Mouse (Mus musculus) liver, embryonic 14.5 days (tissue): ENCODE results near the gene Ceacam1. TPM values are rescaled to one million over a fixed set of nuclear protein-coding genes. Genes with fewer than 3 reads are reported as not detected.
"Not testable (repeated sequence)": the region's sequence is repeated elsewhere in the genome, so short reads cannot be mapped to it uniquely, and the experiment has no call there.

Source experiments
- ATAC-seq: fragments of 200-750 bp; cut with Nextera tagmentation; 2 replicates; pipeline ENCODE4 v1.8.0; 2017; ENCODE audit warnings: moderate number of reproducible peaks, mild to moderate bottlenecking, moderate library complexity; ENCODE audit not compliant: insufficient read depth
- DNase-seq, 3 experiments: peaks; one replicate each; pipeline ENCODE4 v3.0.0-alpha.2; 2012 to 2013; ENCODE audit warnings: low read depth in 3 of 3, low spot score in 3 of 3
- H3K27ac ChIP-seq: fragments of 300-500 bp; sonication (generic); 2 replicates; pipeline ENCODE4 v1.5.1; 2014; ENCODE audit warnings: moderate library complexity, mild to moderate bottlenecking, control low read depth, inconsistent platforms
- H3K27me3 ChIP-seq: fragments of 300-500 bp; sonication (generic); 2 replicates; pipeline ENCODE4 v1.6.1; 2014; ENCODE audit warnings: mild to moderate bottlenecking, low read length, moderate library complexity; ENCODE audit not compliant: control insufficient read depth, insufficient read depth
- H3K36me3 ChIP-seq: fragments of 300-500 bp; sonication (generic); replicated peaks from 2 replicates; pipeline ENCODE4 v1.6.1; 2014; ENCODE audit warnings: low read depth; ENCODE audit not compliant: control insufficient read depth, insufficient read depth
- H3K4me1 ChIP-seq, 2 experiments: fragments of 200-500 bp in 1 of 2; fragments of 300-500 bp in 1 of 2; sonication (generic) in 1 of 2; replicated peaks; 2 replicates each; pipeline ENCODE4 v1.6.1; 2012 to 2014; ENCODE audit warnings: antibody characterized with exemption in 1 of 2, inconsistent platforms in 1 of 2, low read length in 1 of 2; ENCODE audit not compliant: control insufficient read depth in 2 of 2, insufficient read depth in 2 of 2
- H3K4me2 ChIP-seq: fragments of 300-500 bp; sonication (generic); 2 replicates; pipeline ENCODE4 v1.6.1; 2014; ENCODE audit warnings: low read depth, mild to moderate bottlenecking, control low read depth, moderate library complexity
- H3K4me3 ChIP-seq, 2 experiments: fragments of 200-500 bp in 1 of 2; fragments of 300-500 bp in 1 of 2; sonication (generic) in 1 of 2; 2 replicates each; pipeline ENCODE4 v1.5.1; 2012 to 2014; ENCODE audit warnings: low read depth in 2 of 2, low read length in 2 of 2, mild to moderate bottlenecking in 2 of 2, control low read depth in 1 of 2, inconsistent platforms in 1 of 2, moderate library complexity in 1 of 2; ENCODE audit not compliant: insufficient read depth in 1 of 2
- H3K9ac ChIP-seq: fragments of 300-500 bp; sonication (generic); replicated peaks from 2 replicates; pipeline ENCODE4 v1.6.1; 2014; ENCODE audit warnings: mild to moderate bottlenecking, control low read depth, moderate library complexity
- H3K9me3 ChIP-seq: fragments of 300-500 bp; sonication (generic); 2 replicates; pipeline ENCODE4 v1.6.1; 2016; ENCODE audit warnings: low read length, mixed read lengths; ENCODE audit not compliant: control insufficient read depth
- CTCF ChIP-seq: IDR thresholded peaks from 2 replicates; pipeline ENCODE4 v1.5.1; 2016; ENCODE audit warnings: antibody characterized with exemption, low read depth, control low read depth
- EP300 ChIP-seq: IDR thresholded peaks from 2 replicates; pipeline ENCODE4 v1.6.1; 2016; ENCODE audit warnings: antibody characterized with exemption, low read depth
- WGBS: fragments of 180-500 bp; shearing (Covaris S2); extraction: QIAGEN DNeasy Blood & Tissue Kit; methylation state at CpG from one replicate; pipeline ENCODE4 v1.1.7; 2014; ENCODE audit not compliant: insufficient replicate concordance; 5-methylcytosine and 5-hydroxymethylcytosine counted together
- polyA plus RNA-seq, 2 experiments: library from polyadenylated mRNA; depleted of rRNA in 1 of 2; stranded (reverse) in 1 of 2; unstranded in 1 of 2; fragments of >200 nt; fragmentation: Nextera tagmentation in 1 of 2; extraction: Ambion mirVana in 1 of 2; gene quantifications; 2 replicates each; pipeline versions ENCODE4 v1.2.1 to v1.2.3; 2012 to 2014

Gene Ceacam1
- polyA plus RNA-seq, 2 experiments = 3.0 to 3.8 TPM

GRCm38 (mm10) chr7:25486186-25486585 lies 8.8 kb upstream of the Ceacam1 start:
- H3K4me1 ChIP-seq = no peaks in the 10 kb centered on the region
- no peak overlapping the region for H3K4me3 ChIP-seq
- ATAC-seq (no peak), DNase-seq (no peak)
- H3K4me2 ChIP-seq = no peak overlapping the region
- no peaks in the 10 kb centered on the region for H3K9me3 ChIP-seq
- H3K27ac ChIP-seq = no peak overlapping the region
- H3K36me3 ChIP-seq = no peaks in the 10 kb centered on the region
- no peak overlapping the region for H3K9ac ChIP-seq
- WGBS = 7% methylated on average over 1 of the region's 1 CpGs
- TF ChIP-seq CTCF (no peak; the same call in 1 of the 2 replicates), EP300 (no peak)
- no peaks in the 10 kb centered on the region for H3K27me3 ChIP-seq

DNA sequence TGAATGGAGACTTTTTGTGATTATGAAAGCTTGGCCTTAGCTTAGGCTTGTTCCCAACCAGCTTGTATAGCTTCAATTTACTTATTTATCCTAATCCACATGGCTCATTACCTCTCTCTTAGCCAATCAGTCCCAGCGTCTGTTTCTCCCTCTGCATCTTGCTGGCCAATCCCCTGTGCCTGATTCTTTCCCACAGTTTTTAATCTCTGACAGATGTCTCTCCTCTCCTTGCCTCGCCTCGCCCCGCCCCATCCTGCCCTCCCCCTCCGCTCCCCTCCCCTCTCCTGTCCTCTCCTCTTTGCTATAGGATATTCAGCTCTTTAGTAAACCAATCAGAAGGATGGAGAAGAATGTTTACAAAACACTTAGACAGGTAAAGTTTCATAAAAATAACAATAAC lies 7.7 kb upstream of the Ceacam1 start:
- 51% methylated on average over 5 of the region's 5 CpGs for WGBS

DNA sequence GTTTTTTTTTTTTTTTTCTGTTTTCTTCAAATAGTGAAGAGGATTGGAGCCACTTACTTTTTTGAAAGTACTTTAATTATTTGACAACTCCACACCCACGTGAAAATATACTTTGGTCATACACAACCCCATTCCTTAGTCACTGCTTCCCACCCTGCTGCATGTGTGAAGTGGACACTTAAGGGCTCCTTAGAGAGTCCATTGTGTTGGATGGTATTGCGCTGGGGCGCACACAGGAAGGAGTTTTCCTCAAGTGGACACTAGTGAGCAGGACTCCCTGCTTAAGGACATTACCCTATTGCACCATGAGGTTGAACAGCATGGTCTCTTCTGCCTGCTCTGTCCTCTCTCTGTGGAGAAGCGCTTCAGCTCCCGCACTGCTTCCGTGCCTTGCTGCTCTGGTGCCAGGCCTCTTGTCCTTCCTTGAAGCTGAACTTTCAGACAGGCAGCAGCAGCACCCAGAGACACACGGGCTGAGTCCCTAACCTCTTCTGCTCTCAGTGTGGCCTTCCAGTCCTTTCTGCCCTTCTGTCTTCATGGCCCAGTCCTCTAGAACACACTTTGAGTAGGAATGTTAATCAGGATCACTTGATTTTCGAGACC lies 5.8 kb upstream of the Ceacam1 start:
- Histone ChIP-seq H3K27ac (no peak overlapping the region), H3K4me3 (no peak overlapping the region), H3K27me3 (no peaks in the 10 kb centered on the region), H3K4me1 (no peaks in the 10 kb centered on the region), H3K9ac (no peak overlapping the region), H3K9me3 (no peaks in the 10 kb centered on the region), H3K36me3 (no peaks in the 10 kb centered on the region), H3K4me2 (no peak overlapping the region)
- DNase-seq = no peak
- WGBS = 63% methylated on average over 8 of the region's 8 CpGs
- ATAC-seq = no peak
- TF ChIP-seq EP300 (no peak), CTCF (no peak)

More for the DNA sequence above, 7.7 kb upstream of the Ceacam1 start:
- Histone ChIP-seq H3K9ac (no peak overlapping the region), H3K27me3 (no peaks in the 10 kb centered on the region), H3K4me3 (no peak overlapping the region), H3K27ac (no peak overlapping the region), H3K9me3 (no peaks in the 10 kb centered on the region), H3K36me3 (no peaks in the 10 kb centered on the region), H3K4me1 (no peaks in the 10 kb centered on the region), H3K4me2 (no peak overlapping the region)
- no peak for ATAC-seq
- DNase-seq = no peak
- TF ChIP-seq CTCF = no peak
- no peak for TF ChIP-seq EP300

GRCm38 (mm10) chr7:25480791-25481190 lies 3.4 kb upstream of the Ceacam1 start:
- H3K4me2 ChIP-seq, H3K4me1 ChIP-seq, H3K27ac ChIP-seq, H3K9ac ChIP-seq, DNase-seq, H3K4me3 ChIP-seq, H3K9me3 ChIP-seq, H3K36me3 ChIP-seq, ATAC-seq, H3K27me3 ChIP-seq: not testable (repeated sequence)
- 51% methylated on average over 8 of the region's 8 CpGs for WGBS
- TF ChIP-seq CTCF = peak; percentile 54

GRCm38 (mm10) chr7:25479440-25479839 lies 2.0 kb upstream of the Ceacam1 start:
- WGBS = 0% methylated on average over 1 of the region's 1 CpGs
- Histone ChIP-seq H3K4me2 (no peak overlapping the region), H3K36me3 (no peaks in the 10 kb centered on the region), H3K4me1 (0 out of 4 replicates have a peak, but pooled peaks cover 0 to 1% of the 10 kb centered on the region in 2 experiments), H3K27ac (no peak overlapping the region), H3K9ac (no peak overlapping the region), H3K4me3 (no peak overlapping the region), H3K27me3 (no peaks in the 10 kb centered on the region), H3K9me3 (no peaks in the 10 kb centered on the region)
- ATAC-seq = no peak
- no peak for DNase-seq
- peak; percentile 61 for TF ChIP-seq CTCF
- TF ChIP-seq EP300 = no peak

- H3K4me2 ChIP-seq, DNase-seq, H3K36me3 ChIP-seq, H3K4me3 ChIP-seq, H3K27me3 ChIP-seq, H3K9ac ChIP-seq, H3K27ac ChIP-seq, H3K4me1 ChIP-seq, H3K9me3 ChIP-seq, ATAC-seq: not testable (repeated sequence)
- WGBS = 20% methylated on average over 1 of the region's 2 CpGs
Measured at GRCm38 (mm10) chr7:25477752-25478093, 320 bp upstream of the Ceacam1 start.

DNA sequence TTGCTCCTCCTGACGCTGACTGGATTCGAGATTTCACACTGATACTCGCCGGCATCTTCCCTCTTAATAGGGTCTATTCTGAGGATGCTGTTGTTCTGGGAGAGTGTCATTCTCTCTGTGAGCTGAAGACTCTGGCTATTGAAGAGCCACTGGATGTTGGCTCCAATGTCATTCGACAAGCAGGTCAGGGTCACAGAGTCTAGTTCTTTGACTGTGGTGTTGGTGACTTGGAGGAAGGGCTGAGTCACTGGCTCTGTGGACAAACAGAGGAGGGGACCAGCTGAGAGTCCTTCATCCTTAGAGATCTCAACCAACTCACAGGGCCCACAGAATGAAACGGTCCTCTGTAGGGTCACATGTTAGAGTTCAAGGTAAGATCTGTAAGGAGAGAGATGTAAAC lies 5.6 kb downstream of the Ceacam1 start:
- not testable (repeated sequence) for H3K4me1 ChIP-seq, H3K27me3 ChIP-seq, H3K9me3 ChIP-seq, DNase-seq, H3K9ac ChIP-seq, H3K36me3 ChIP-seq, ATAC-seq, H3K27ac ChIP-seq, H3K4me3 ChIP-seq, H3K4me2 ChIP-seq
- 69% methylated on average over 6 of the region's 6 CpGs for WGBS

DNA sequence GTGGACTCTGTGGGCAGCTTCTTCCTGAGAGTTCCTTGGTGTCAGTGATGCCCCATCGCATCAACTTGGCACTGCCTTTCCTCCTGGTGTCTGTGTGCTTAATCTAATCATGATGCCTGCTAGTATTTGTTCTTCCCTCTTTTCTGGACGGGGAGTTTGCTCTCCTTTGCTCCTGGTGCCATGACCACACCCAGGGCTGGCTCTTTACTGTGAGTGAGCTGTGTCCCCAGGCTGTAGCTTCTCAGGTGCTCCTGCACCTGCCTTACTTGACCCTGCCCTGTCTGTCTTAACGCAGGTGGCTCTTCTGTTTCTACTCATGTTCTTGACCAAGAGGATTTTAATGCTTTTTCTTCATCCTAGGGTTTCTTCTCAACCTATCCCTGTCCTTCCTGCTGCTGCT lies 11.8 kb downstream of the Ceacam1 start:
- H3K27me3 ChIP-seq, H3K27ac ChIP-seq, H3K36me3 ChIP-seq, DNase-seq, H3K4me2 ChIP-seq, H3K9me3 ChIP-seq, ATAC-seq, H3K4me3 ChIP-seq, H3K4me1 ChIP-seq, H3K9ac ChIP-seq: not testable (repeated sequence)
- 49% methylated on average over 3 of the region's 3 CpGs for WGBS
